Mouse (Mus musculus) MEL (cell line): ENCODE measurements around the gene Lyrm7. TPM values are rescaled to one million over a fixed set of nuclear protein-coding genes. Genes with fewer than 3 reads are reported as not detected.

Experiments used
- DNase-seq: peaks from one replicate; pipeline ENCODE4 v3.0.0; 2011; ENCODE audit warnings: low read depth, low spot score
- H3K27ac ChIP-seq: 2 replicates; pipeline ENCODE4 v1.5.1; 2012; ENCODE audit warnings: low read depth, mild to moderate bottlenecking, control low read depth, low read length, moderate library complexity; ENCODE audit not compliant: control insufficient read depth
- H3K27me3 ChIP-seq, 2 experiments: fragments of 150-350 bp in 1 of 2; sonication (generic) in 1 of 2; 2 replicates each; pipeline ENCODE4 v1.6.1; 2012; ENCODE audit warnings: low read length in 2 of 2, mild to moderate bottlenecking in 2 of 2, improper control_type of control experiment in 1 of 2, moderate library complexity in 1 of 2; ENCODE audit not compliant: insufficient read depth in 2 of 2, control insufficient read depth in 1 of 2
- H3K36me3 ChIP-seq, 2 experiments: 2 replicates each; pipeline ENCODE4 v1.6.1; 2012 to 2014; ENCODE audit warnings: low read length in 2 of 2, improper control_type of control experiment in 1 of 2, inconsistent platforms in 1 of 2, mild to moderate bottlenecking in 1 of 2; ENCODE audit not compliant: insufficient read depth in 2 of 2, control insufficient read depth in 1 of 2
- H3K4me1 ChIP-seq, 2 experiments: fragments of 150-350 bp in 1 of 2; sonication (generic) in 1 of 2; 2 replicates each; pipeline ENCODE4 v1.6.1; 2012; ENCODE audit warnings: low read length in 2 of 2, improper control_type of control experiment in 1 of 2, mild to moderate bottlenecking in 1 of 2; ENCODE audit not compliant: insufficient read depth in 2 of 2, control insufficient read depth in 1 of 2
- H3K4me3 ChIP-seq, 2 experiments: fragments of 150-350 bp in 1 of 2; sonication (generic) in 1 of 2; 2 replicates each; pipeline ENCODE4 v1.5.1; 2012; ENCODE audit warnings: low read depth in 2 of 2, low read length in 2 of 2, mild to moderate bottlenecking in 2 of 2, moderate library complexity in 2 of 2, control low read depth in 1 of 2, improper control_type of control experiment in 1 of 2; ENCODE audit not compliant: control insufficient read depth in 1 of 2, insufficient read depth in 1 of 2
- H3K79me2 ChIP-seq: 2 replicates; pipeline ENCODE4 v1.6.1; 2012; ENCODE audit warnings: mild to moderate bottlenecking, low read length, moderate library complexity; ENCODE audit not compliant: control insufficient read depth, poor library complexity, insufficient read depth
- H3K9ac ChIP-seq: 2 replicates; pipeline ENCODE4 v1.6.1; 2012; ENCODE audit warnings: low read depth, mild to moderate bottlenecking, control low read depth, low read length, moderate library complexity; ENCODE audit not compliant: control insufficient read depth, poor library complexity, severe bottlenecking
- H3K9me3 ChIP-seq: fragments of 150-350 bp; sonication (generic); replicated peaks from 2 replicates; pipeline ENCODE4 v1.6.1; 2012; ENCODE audit warnings: mild to moderate bottlenecking, low read length, improper control_type of control experiment, moderate library complexity; ENCODE audit not compliant: insufficient read depth
- CHD1 ChIP-seq: IDR thresholded peaks from 2 replicates; pipeline ENCODE4 v1.6.1; 2012; ENCODE audit warnings: low read depth, mild to moderate bottlenecking, inconsistent platforms, low read length, improper control_type of control experiment
- CTCF ChIP-seq, 3 experiments: IDR thresholded peaks in 2 of 3; conservative IDR thresholded peaks in 1 of 3; 2 replicates each; pipeline ENCODE4 v1.5.1; 2011 to 2012; ENCODE audit warnings: low read length in 3 of 3, low read depth in 2 of 3, mild to moderate bottlenecking in 2 of 3, improper control_type of control experiment in 1 of 3, inconsistent platforms in 1 of 3, mixed read lengths in 1 of 3, moderate library complexity in 1 of 3; ENCODE audit not compliant: control insufficient read depth in 1 of 3, insufficient read depth in 1 of 3, poor library complexity in 1 of 3, severe bottlenecking in 1 of 3
- ETS1 ChIP-seq: IDR thresholded peaks from 2 replicates; pipeline ENCODE4 v1.6.1; 2012; ENCODE audit warnings: low read depth, mild to moderate bottlenecking, inconsistent platforms, low read length, improper control_type of control experiment, moderate library complexity
- GATA1 ChIP-seq: IDR thresholded peaks from 2 replicates; pipeline ENCODE4 v1.6.1; 2011; ENCODE audit warnings: low read depth, low read length, improper control_type of control experiment
- JUND ChIP-seq: IDR thresholded peaks from 2 replicates; pipeline ENCODE4 v1.6.1; 2011; ENCODE audit warnings: low read depth, mild to moderate bottlenecking, improper control_type of control experiment, low read length
- MAX ChIP-seq: IDR thresholded peaks from 2 replicates; pipeline ENCODE4 v1.6.1; 2011; ENCODE audit warnings: low read length, improper control_type of control experiment
- MEF2A ChIP-seq: IDR thresholded peaks from 2 replicates; pipeline ENCODE4 v1.6.1; 2014; ENCODE audit warnings: low read depth, mild to moderate bottlenecking, inconsistent platforms, low read length, improper control_type of control experiment; ENCODE audit not compliant: poor library complexity, insufficient replicate concordance, severe bottlenecking; ENCODE audit errors: extremely low read depth
- MYB ChIP-seq: IDR thresholded peaks from 2 replicates; pipeline ENCODE4 v1.6.1; 2011; ENCODE audit warnings: mild to moderate bottlenecking, low read depth, low read length, improper control_type of control experiment
- POLR2A ChIP-seq, 2 experiments: IDR thresholded peaks; 2 replicates each; pipeline ENCODE4 v1.6.1; 2011 to 2012; ENCODE audit warnings: low read length in 2 of 2, mild to moderate bottlenecking in 2 of 2, control low read depth in 1 of 2, improper control_type of control experiment in 1 of 2, low read depth in 1 of 2, moderate library complexity in 1 of 2; ENCODE audit not compliant: control insufficient read depth in 1 of 2, insufficient read depth in 1 of 2, poor library complexity in 1 of 2
- POLR2AphosphoS2 ChIP-seq: IDR thresholded peaks from 2 replicates; pipeline ENCODE4 v1.6.1; 2011; ENCODE audit warnings: low read length, improper control_type of control experiment
- RCOR1 ChIP-seq: IDR thresholded peaks from 2 replicates; pipeline ENCODE4 v1.6.1; 2012; ENCODE audit warnings: low read depth, mild to moderate bottlenecking, inconsistent platforms, low read length, improper control_type of control experiment
- TBP ChIP-seq: IDR thresholded peaks from 2 replicates; pipeline ENCODE4 v1.8.0; 2011; ENCODE audit warnings: low read depth, low read length, improper control_type of control experiment
- TCF12 ChIP-seq: IDR thresholded peaks from 2 replicates; pipeline ENCODE4 v1.6.1; 2014; ENCODE audit warnings: low read depth, mild to moderate bottlenecking, inconsistent platforms, low read length, improper control_type of control experiment, moderate library complexity
- UBTF ChIP-seq: IDR thresholded peaks from 2 replicates; pipeline ENCODE4 v1.6.1; 2012; ENCODE audit warnings: low read depth, mild to moderate bottlenecking, inconsistent platforms, low read length, improper control_type of control experiment, moderate library complexity, borderline replicate concordance; ENCODE audit not compliant: insufficient read depth
- USF2 ChIP-seq, 2 experiments: IDR thresholded peaks; 2 replicates each; pipeline ENCODE4 v1.6.1; 2011 to 2012; ENCODE audit warnings: improper control_type of control experiment in 2 of 2, low read length in 2 of 2, borderline replicate concordance in 1 of 2, inconsistent platforms in 1 of 2, low read depth in 1 of 2, mild to moderate bottlenecking in 1 of 2; ENCODE audit not compliant: insufficient read depth in 1 of 2
- ZKSCAN1 ChIP-seq: IDR thresholded peaks from 2 replicates; pipeline ENCODE4 v1.6.1; 2012; ENCODE audit warnings: low read depth, mild to moderate bottlenecking, inconsistent platforms, low read length, improper control_type of control experiment, moderate library complexity
- ZMIZ1 ChIP-seq: IDR thresholded peaks from 2 replicates; pipeline ENCODE4 v1.6.1; 2012; ENCODE audit warnings: low read depth, mild to moderate bottlenecking, inconsistent platforms, low read length, improper control_type of control experiment, moderate library complexity
- ZNF384 ChIP-seq: IDR thresholded peaks from 2 replicates; pipeline ENCODE4 v1.6.1; 2012; ENCODE audit warnings: low read depth, mild to moderate bottlenecking, inconsistent platforms, low read length, improper control_type of control experiment
- polyA plus RNA-seq, 2 experiments: library from polyadenylated mRNA; stranded (reverse) in 1 of 2; unstranded in 1 of 2; fragments of >175 nt in 1 of 2; fragments of >200 nt in 1 of 2; gene quantifications; 2 replicates each; pipeline versions ENCODE4 v1.2.1 to v1.2.4; 2012; ENCODE audit warnings: low replicate concordance in 2 of 2, low read depth in 1 of 2; ENCODE audit not compliant: insufficient read length in 2 of 2, insufficient read depth in 1 of 2, missing spikeins in 1 of 2
- total RNA-seq: library from RNA; depleted of rRNA; stranded (reverse); fragments of 300-350 nt; gene quantifications from 2 replicates; pipeline ENCODE4 v1.2.3, GENCODE M21; 2012

Gene Lyrm7
- total and polyA plus RNA-seq, 3 experiments: 12.3 to 188 (median 20.9) TPM

DNA sequence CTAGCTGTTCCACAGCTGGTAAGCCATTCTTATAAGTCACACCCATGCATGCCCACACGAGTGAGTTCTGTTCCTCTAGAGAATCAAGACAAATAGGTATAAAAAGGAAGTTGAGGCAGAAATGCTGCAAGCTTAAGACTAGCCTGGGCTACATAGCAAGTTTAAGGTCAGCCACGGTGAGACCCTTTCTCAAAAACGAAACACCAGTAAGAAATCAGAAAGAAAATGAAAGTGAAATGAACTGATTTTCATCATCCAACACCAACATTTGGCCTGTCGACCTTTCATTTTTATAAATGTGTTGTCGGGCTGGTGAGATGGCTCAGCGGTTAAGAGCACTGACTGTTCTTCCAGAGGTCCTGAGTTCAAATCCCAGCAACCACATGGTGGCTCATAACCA is 18.2 kb upstream of the Lyrm7 start:
- peak overlapping the region in 1 of 2 experiments; percentile 49; a peak in 2 of 4 replicates for H3K4me3 ChIP-seq
- H3K36me3 ChIP-seq: peaks cover 0 to 2% of the 10 kb centered on the region in 2 experiments; a peak in 1 of 4 replicates
- DNase-seq: no peak
- no peaks in the 10 kb centered on the region for H3K27me3 ChIP-seq
- no peaks in the 10 kb centered on the region for H3K9me3 ChIP-seq
- H3K4me1 ChIP-seq: peaks cover 6 to 19% of the 10 kb centered on the region in 2 experiments
- no peak for TF ChIP-seq MAX
- TF ChIP-seq ETS1: 0 out of 2 replicates have a peak, but pooled peaks have one; percentile 6
- H3K79me2 ChIP-seq: no peaks in the 10 kb centered on the region
- no peak overlapping the region for H3K9ac ChIP-seq
- no peak overlapping the region for H3K27ac ChIP-seq

GRCm38 (mm10) chr11:54876031-54876430 is 15.3 kb upstream of the Lyrm7 start:
- TF ChIP-seq JUND: no peak
- no peak for TF ChIP-seq POLR2AphosphoS2
- TF ChIP-seq RCOR1: no peak
- TF ChIP-seq UBTF: no peak
- no peak for TF ChIP-seq TCF12
- no peak for TF ChIP-seq USF2 (IDR thresholded peaks at IDR 0.05; ENCODE audit: borderline replicate concordance in 1 of 2, insufficient read depth in 1 of 2, low read depth in 1 of 2, low read length in 2 of 2)
- no peak for TF ChIP-seq ZMIZ1
- no peak for TF ChIP-seq MEF2A
- no peak for TF ChIP-seq POLR2A (IDR thresholded peaks at IDR 0.05; ENCODE audit: control insufficient read depth in 1 of 2, insufficient read depth in 1 of 2, low read depth in 1 of 2, low read length in 2 of 2, poor library complexity in 1 of 2)
- TF ChIP-seq CTCF (IDR thresholded peaks at IDR 0.05 in 2 of 3, conservative IDR thresholded peaks at IDR 0.05 in 1 of 3; ENCODE audit: control insufficient read depth in 1 of 3, insufficient read depth in 1 of 3, low read depth in 2 of 3, low read length in 3 of 3, poor library complexity in 1 of 3, severe bottlenecking in 1 of 3): no peak
- no peak for TF ChIP-seq ZKSCAN1
- TF ChIP-seq MYB: no peak
- TF ChIP-seq TBP: no peak
- TF ChIP-seq CHD1: no peak
- no peak for TF ChIP-seq GATA1
- no peak for TF ChIP-seq ZNF384
- TF ChIP-seq, all 39 proteins: peak for 0
- peaks cover 0 to 3% of the 10 kb centered on the region in 2 experiments; a peak in 2 of 4 replicates for H3K36me3 ChIP-seq
- H3K4me3 ChIP-seq: no peak overlapping the region
- no peaks in the 10 kb centered on the region for H3K9me3 ChIP-seq
- no peak for DNase-seq
- H3K4me1 ChIP-seq: peaks cover 2 to 12% of the 10 kb centered on the region in 2 experiments; a peak in 3 of 4 replicates
- no peaks in the 10 kb centered on the region for H3K27me3 ChIP-seq
- H3K27ac ChIP-seq: no peak overlapping the region
- no peaks in the 10 kb centered on the region for H3K79me2 ChIP-seq
- H3K9ac ChIP-seq: no peak overlapping the region
